Mouse (Mus musculus) embryonic facial prominence, embryonic 15.5 days (tissue): ENCODE measurements around the gene Sfxn2. TPM values are rescaled to one million over a fixed set of nuclear protein-coding genes. Genes with fewer than 3 reads are reported as not detected.

Source experiments
- ATAC-seq: fragments of 200-750 bp; cut with Nextera tagmentation; 2 replicates; pipeline ENCODE4 v1.8.0; 2017; ENCODE audit warnings: low read depth, moderate TSS enrichment; ENCODE audit not compliant: insufficient number of reproducible peaks, low FRiP score, low TSS enrichment
- H3K27ac ChIP-seq: fragments of 300-500 bp; sonication (generic); replicated peaks from 2 replicates; pipeline ENCODE4 v1.5.1; 2015; ENCODE audit warnings: mild to moderate bottlenecking, inconsistent platforms
- H3K27me3 ChIP-seq: fragments of 300-500 bp; sonication (generic); 2 replicates; pipeline ENCODE4 v1.6.1; 2015; ENCODE audit warnings: inconsistent platforms
- H3K36me3 ChIP-seq: fragments of 300-500 bp; sonication (generic); 2 replicates; pipeline ENCODE4 v1.6.1; 2015; ENCODE audit warnings: mild to moderate bottlenecking, inconsistent platforms
- H3K4me1 ChIP-seq: fragments of 300-500 bp; sonication (generic); 2 replicates; pipeline ENCODE4 v1.6.1; 2015; ENCODE audit warnings: inconsistent platforms
- H3K4me2 ChIP-seq: fragments of 300-500 bp; sonication (generic); replicated peaks from 2 replicates; pipeline ENCODE4 v1.6.1; 2015; ENCODE audit warnings: mild to moderate bottlenecking, inconsistent platforms
- H3K4me3 ChIP-seq: fragments of 300-500 bp; sonication (generic); replicated peaks from 2 replicates; pipeline ENCODE4 v1.5.1; 2015; ENCODE audit warnings: mild to moderate bottlenecking, inconsistent platforms
- H3K9ac ChIP-seq: fragments of 300-500 bp; sonication (generic); 2 replicates; pipeline ENCODE4 v1.6.1; 2015; ENCODE audit warnings: inconsistent platforms
- H3K9me3 ChIP-seq: fragments of 300-500 bp; sonication (generic); replicated peaks from 2 replicates; pipeline ENCODE4 v1.6.1; 2016; ENCODE audit warnings: inconsistent platforms
- WGBS: fragments of 180-500 bp; shearing (Covaris S2); methylation state at CpG from one replicate; pipeline ENCODE4 v1.1.7; 2015; 5-methylcytosine and 5-hydroxymethylcytosine counted together
- polyA plus RNA-seq: library from polyadenylated mRNA; unstranded; fragments of >200 nt; fragmentation: Nextera tagmentation; extraction: Ambion mirVana; gene quantifications from 2 replicates; pipeline ENCODE4 v1.2.1, GENCODE M21; 2015

The Sfxn2 gene
- polyA plus RNA-seq, 1 experiment from 2014 or later: 21.9 TPM

- H3K9ac ChIP-seq: no peak overlapping the region
- no peak overlapping the region for H3K4me3 ChIP-seq
- no peaks in the 10 kb centered on the region for H3K27me3 ChIP-seq
- H3K9me3 ChIP-seq: no peaks in the 10 kb centered on the region
- H3K36me3 ChIP-seq: peaks cover 10% of the 10 kb centered on the region; the same call in 1 of the 2 replicates
- peak; percentile 12; the same call in 1 of the 2 replicates for ATAC-seq
- H3K4me1 ChIP-seq: peaks cover 78% of the 10 kb centered on the region
- WGBS: 52% methylated on average over 14 of the region's 14 CpGs
- no peak overlapping the region for H3K4me2 ChIP-seq
- peak overlapping the region; percentile 71 for H3K27ac ChIP-seq
Observed at GRCm38 (mm10) chr19:46639496-46639895, 66.3 kb downstream of the Sfxn2 start.

DNA sequence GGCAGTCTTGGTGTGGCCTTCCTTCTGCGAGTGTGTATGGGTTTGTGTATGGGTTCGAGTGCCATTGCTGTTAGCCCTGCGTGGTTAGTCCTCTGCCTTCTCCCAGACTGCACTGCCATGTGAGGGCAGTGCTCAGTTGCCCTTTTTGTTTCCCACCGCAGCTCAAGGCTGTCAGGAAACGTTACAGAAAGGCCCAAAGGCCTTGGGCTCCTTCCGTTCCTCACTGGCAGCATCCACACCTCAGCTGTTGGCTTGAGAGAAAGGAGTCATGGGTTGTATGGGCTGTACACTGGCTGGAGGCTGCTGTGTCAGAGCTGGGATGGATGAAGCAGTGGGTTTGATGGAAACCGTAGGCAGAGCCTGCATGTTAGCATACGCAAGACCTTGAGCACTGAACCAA, 67.6 kb downstream of the Sfxn2 start:
- Histone ChIP-seq H3K4me1 (peaks cover 87% of the 10 kb centered on the region), H3K9ac (no peak overlapping the region), H3K27me3 (no peaks in the 10 kb centered on the region), H3K36me3 (peaks cover 11% of the 10 kb centered on the region; the same call in 1 of the 2 replicates), H3K9me3 (no peaks in the 10 kb centered on the region), H3K4me3 (no peak overlapping the region), H3K4me2 (no peak overlapping the region), H3K27ac (no peak overlapping the region)
- ATAC-seq: no peak
- WGBS: 79% methylated on average over 8 of the region's 8 CpGs

GRCm38 (mm10) chr19:46641420-46642085, 68.4 kb downstream of the Sfxn2 start:
- Histone ChIP-seq H3K4me1 (peaks cover 89% of the 10 kb centered on the region), H3K27ac (peak overlapping the region; percentile 90), H3K27me3 (no peaks in the 10 kb centered on the region), H3K4me3 (no peak overlapping the region), H3K9ac (no peak overlapping the region; the same call in 1 of the 2 replicates), H3K36me3 (peaks cover 11% of the 10 kb centered on the region; the same call in 1 of the 2 replicates), H3K9me3 (no peaks in the 10 kb centered on the region), H3K4me2 (0 out of 2 replicates have a peak overlapping the region, but pooled peaks have one; percentile 12)
- ATAC-seq: no peak
- WGBS: 51% methylated on average over 19 of the region's 19 CpGs

DNA sequence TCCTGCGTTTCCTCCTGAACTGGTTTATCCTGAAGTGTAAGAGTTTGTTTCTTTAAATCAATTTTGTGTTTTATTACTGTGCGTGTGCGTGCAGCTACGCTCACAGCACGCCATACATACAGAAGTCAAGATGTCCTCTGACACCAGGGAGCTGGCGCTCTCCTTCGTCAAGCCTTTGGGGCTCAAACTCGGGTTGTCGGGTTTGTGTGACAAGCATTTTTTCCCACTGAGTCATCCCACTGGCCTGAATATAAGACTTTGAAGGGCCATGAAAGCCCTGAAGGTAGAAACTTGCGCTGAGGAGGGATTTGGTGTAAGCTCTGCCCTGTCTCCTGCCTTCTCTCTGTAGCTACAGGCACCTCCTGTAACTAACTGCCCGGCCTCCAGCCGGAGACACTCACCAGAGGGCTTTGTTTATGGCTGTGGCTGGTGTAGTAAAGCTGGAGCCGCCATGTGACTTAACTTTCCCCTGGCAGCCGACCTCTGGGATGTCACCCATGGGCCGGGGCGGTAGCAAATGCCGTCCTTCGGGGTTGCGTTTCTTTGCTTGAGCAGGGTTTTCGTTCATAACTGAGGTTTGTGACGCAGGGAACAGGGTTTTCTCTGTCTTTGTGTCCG, 69.1 kb downstream of the Sfxn2 start:
- H3K9me3 ChIP-seq: no peaks in the 10 kb centered on the region
- H3K4me3 ChIP-seq: no peak overlapping the region
- no peak for ATAC-seq
- no peaks in the 10 kb centered on the region for H3K27me3 ChIP-seq
- H3K27ac ChIP-seq: peak overlapping the region; percentile 90
- peaks cover 90% of the 10 kb centered on the region for H3K4me1 ChIP-seq
- H3K36me3 ChIP-seq: peaks cover 11% of the 10 kb centered on the region; the same call in 1 of the 2 replicates
- 51% methylated on average over 22 of the region's 22 CpGs for WGBS
- H3K9ac ChIP-seq: no peak overlapping the region
- H3K4me2 ChIP-seq: no peak overlapping the region; the same call in 1 of the 2 replicates

DNA sequence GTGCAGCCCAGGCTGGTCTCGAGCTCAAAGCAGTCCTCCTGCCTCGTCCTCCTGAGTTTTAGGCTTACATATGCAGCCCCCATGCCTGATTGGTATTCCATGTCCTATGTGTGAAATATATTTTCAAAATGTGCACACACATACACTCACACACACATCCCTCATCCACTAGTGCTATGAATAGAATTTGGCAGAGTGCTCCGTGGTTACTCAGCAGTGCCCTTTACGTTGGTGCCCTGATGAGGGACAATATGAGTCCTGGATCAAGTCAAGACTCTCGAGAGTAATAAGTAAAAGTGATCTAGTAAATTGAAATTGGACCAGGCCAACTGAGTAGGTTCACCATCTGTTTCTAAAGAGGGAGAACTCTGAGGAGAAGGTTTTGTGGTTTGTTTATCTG, 70.1 kb downstream of the Sfxn2 start:
- peaks cover 8% of the 10 kb centered on the region; the same call in 1 of the 2 replicates for H3K36me3 ChIP-seq
- ATAC-seq: no peak
- H3K9ac ChIP-seq: no peak overlapping the region
- H3K27me3 ChIP-seq: no peaks in the 10 kb centered on the region
- WGBS: 58% methylated on average over 5 of the region's 5 CpGs
- H3K4me2 ChIP-seq: no peak overlapping the region
- H3K4me3 ChIP-seq: no peak overlapping the region
- H3K27ac ChIP-seq: peak overlapping the region; percentile 90; the same call in 1 of the 2 replicates
- peaks cover 96% of the 10 kb centered on the region for H3K4me1 ChIP-seq
- no peaks in the 10 kb centered on the region for H3K9me3 ChIP-seq

DNA sequence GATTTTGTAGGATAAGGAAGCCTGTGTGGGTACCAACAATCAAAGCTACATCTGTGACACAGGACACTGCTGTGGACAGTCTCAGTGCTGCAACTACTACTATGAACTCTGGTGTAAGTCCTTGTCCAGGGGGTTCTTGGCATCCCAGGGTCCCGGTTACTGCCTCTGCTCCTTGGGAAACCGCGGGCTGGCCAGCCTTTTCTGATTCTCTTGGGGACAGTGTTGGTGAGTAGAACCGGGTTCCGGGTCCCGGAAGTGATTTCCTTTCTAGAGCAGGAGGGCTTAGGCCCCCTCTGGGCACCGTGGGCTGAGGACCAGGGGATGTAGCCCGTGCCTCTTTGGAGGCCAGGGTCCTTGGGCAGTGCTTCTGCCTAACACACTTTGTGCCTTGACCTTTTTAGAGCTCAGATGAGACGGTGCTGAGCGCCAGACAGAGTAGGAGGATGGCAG, 71.2 kb downstream of the Sfxn2 start:
- no peak overlapping the region for H3K4me3 ChIP-seq
- H3K4me1 ChIP-seq: peaks cover 90% of the 10 kb centered on the region
- ATAC-seq: no peak
- peak overlapping the region; percentile 90 for H3K27ac ChIP-seq
- H3K27me3 ChIP-seq: no peaks in the 10 kb centered on the region
- no peak overlapping the region for H3K4me2 ChIP-seq
- no peak overlapping the region for H3K9ac ChIP-seq
- H3K9me3 ChIP-seq: no peaks in the 10 kb centered on the region
- WGBS: 68% methylated on average over 10 of the region's 10 CpGs
- 0 out of 2 replicates have a peak, but pooled peaks cover 7% of the 10 kb centered on the region for H3K36me3 ChIP-seq

GRCm38 (mm10) chr19:46644793-46645602, 71.8 kb downstream of the Sfxn2 start:
- Histone ChIP-seq H3K27me3 (no peaks in the 10 kb centered on the region), H3K4me3 (no peak overlapping the region), H3K4me2 (no peak overlapping the region), H3K4me1 (peaks cover 84% of the 10 kb centered on the region), H3K9me3 (no peaks in the 10 kb centered on the region), H3K9ac (no peak overlapping the region), H3K36me3 (0 out of 2 replicates have a peak, but pooled peaks cover 7% of the 10 kb centered on the region), H3K27ac (peak overlapping the region; percentile 90)
- peak; percentile 41 for ATAC-seq
- WGBS: 29% methylated on average over 12 of the region's 12 CpGs

- peaks cover 75% of the 10 kb centered on the region for H3K4me1 ChIP-seq
- WGBS: 56% methylated on average over 12 of the region's 12 CpGs
- 0 out of 2 replicates have a peak, but pooled peaks cover 7% of the 10 kb centered on the region for H3K36me3 ChIP-seq
- H3K27ac ChIP-seq: peak overlapping the region; percentile 76
- ATAC-seq: no peak
- no peak overlapping the region for H3K4me3 ChIP-seq
- H3K9ac ChIP-seq: no peak overlapping the region
- H3K27me3 ChIP-seq: no peaks in the 10 kb centered on the region
- no peak overlapping the region for H3K4me2 ChIP-seq
- H3K9me3 ChIP-seq: no peaks in the 10 kb centered on the region
Observed at GRCm38 (mm10) chr19:46646041-46646481, 72.9 kb downstream of the Sfxn2 start.

- H3K36me3 ChIP-seq: peaks cover 14% of the 10 kb centered on the region
Observed at GRCm38 (mm10) chr19:46647254-46647653, 74.1 kb downstream of the Sfxn2 start.

More at GRCm38 (mm10) chr19:46647254-46647653, 74.1 kb downstream of the Sfxn2 start:
- Histone ChIP-seq H3K4me2 (no peak overlapping the region), H3K9ac (no peak overlapping the region), H3K4me3 (no peak overlapping the region), H3K9me3 (no peaks in the 10 kb centered on the region), H3K4me1 (peaks cover 63% of the 10 kb centered on the region), H3K27me3 (no peaks in the 10 kb centered on the region), H3K27ac (peak overlapping the region; percentile 63; the same call in 1 of the 2 replicates)
- WGBS: 36% methylated on average over 3 of the region's 3 CpGs
- no peak for ATAC-seq
